8 mouse cellular contexts compared by ENCODE assay signal in the genomic region with DNA sequence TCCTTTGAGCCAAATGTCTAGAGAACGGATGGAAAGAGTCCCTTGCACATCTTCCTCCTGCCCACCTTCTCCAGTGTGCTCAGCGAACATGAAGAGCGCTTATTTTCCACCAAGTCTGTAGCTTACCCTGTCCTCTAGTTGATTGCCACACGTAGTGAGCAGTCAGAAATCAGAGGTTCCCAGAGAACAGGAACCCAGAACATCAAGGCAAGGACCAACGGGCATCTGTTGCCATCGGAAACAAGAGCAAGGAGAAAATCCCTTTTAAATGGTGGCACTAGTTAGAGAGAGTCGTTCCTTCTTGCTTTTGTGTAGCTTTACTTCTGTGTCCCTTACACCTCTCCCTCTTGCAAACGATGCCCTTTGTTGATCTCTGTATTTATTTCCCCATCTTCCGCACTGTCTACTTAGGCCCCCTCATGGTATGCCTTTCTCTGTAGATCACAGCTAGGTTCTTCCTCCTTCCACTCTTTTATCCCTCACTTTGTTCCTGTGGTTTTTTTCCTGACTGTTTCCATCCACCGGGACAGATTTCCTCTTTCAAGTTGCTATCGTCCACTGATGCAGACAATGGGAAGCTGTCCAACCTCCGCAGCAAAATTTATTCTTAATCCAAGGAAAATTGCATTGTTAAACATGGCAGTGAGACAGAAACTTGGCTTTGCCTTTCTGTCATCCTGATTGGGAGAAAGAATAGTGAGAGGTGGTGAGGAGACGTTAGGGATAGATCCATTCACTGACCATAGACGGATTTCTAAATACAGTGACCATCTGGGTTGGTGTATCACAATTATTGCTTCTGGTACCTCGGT. TPM values are rescaled to one million over a fixed set of nuclear protein-coding genes. Genes with fewer than 3 reads are reported as not detected.
DNase-seq lines count a peak whose midpoint lies in the region; ATAC-seq and TF ChIP-seq lines count a peak whose summit lies in the region.

No protein-coding gene starts in this region.

- intact Hi-C loops in left cerebral cortex, adult 2 months (cut with DNase I): loop anchor here (2.0 to 5.0 kb wide), 2 partner anchors 43 to 181 kb away; a partner anchor contains a TSS
- intact Hi-C loops in left cerebral cortex, postnatal 25 days (cut with DNase I): no loop called here

- no peak for ATAC-seq in forebrain, embryonic 11.5 days (replicated peaks; ENCODE audit: low FRiP score)
- no peak for ATAC-seq in limb, embryonic 12.5 days (ENCODE audit: insufficient number of reproducible peaks, insufficient read depth, low FRiP score, low TSS enrichment, low read depth)
- ATAC-seq in stomach, embryonic 14.5 days (ENCODE audit: insufficient number of reproducible peaks, insufficient read depth, low FRiP score, low read depth): no peak

- peaks cover 24% of the 10 kb centered on the region for H3K4me1 ChIP-seq in forebrain, embryonic 11.5 days (replicated peaks; ENCODE audit: control insufficient read depth, insufficient read depth, low read length)
- peaks cover 40% of the 10 kb centered on the region for H3K4me1 ChIP-seq in limb, embryonic 12.5 days (replicated peaks)
- H3K4me1 ChIP-seq in stomach, embryonic 14.5 days (ENCODE audit: control insufficient read depth, insufficient read depth, low read length): peaks cover 29% of the 10 kb centered on the region

- H3K9ac ChIP-seq in forebrain, embryonic 11.5 days (ENCODE audit: low read length): no peak overlapping the region
- H3K9ac ChIP-seq in limb, embryonic 12.5 days (replicated peaks): 0 out of 2 replicates have a peak overlapping the region, but pooled peaks have one; percentile 91
- H3K9ac ChIP-seq in stomach, embryonic 14.5 days (replicated peaks; ENCODE audit: low read depth, low read length): 0 out of 2 replicates have a peak overlapping the region, but pooled peaks have one; percentile 34

- no peak overlapping the region for H3K27ac ChIP-seq in left cerebral cortex, adult 2 months
- no peak overlapping the region for H3K27ac ChIP-seq in forebrain, embryonic 11.5 days (ENCODE audit: low read depth, low read length)
- peak overlapping the region; percentile 87; the same call in 1 of the 2 replicates for H3K27ac ChIP-seq in limb, embryonic 12.5 days
- peak overlapping the region; percentile 70; the same call in 1 of the 2 replicates for H3K27ac ChIP-seq in stomach, embryonic 14.5 days (ENCODE audit: low read length)

- H3K4me2 ChIP-seq in forebrain, embryonic 11.5 days (ENCODE audit: low read depth, low read length, severe bottlenecking): peak overlapping the region; percentile 86
- peak overlapping the region; percentile 88 for H3K4me2 ChIP-seq in limb, embryonic 12.5 days
- H3K4me2 ChIP-seq in stomach, embryonic 14.5 days (replicated peaks; ENCODE audit: low read depth, low read length): peak overlapping the region; percentile 93

- DNase-seq in left cerebral cortex, adult 2 months (ENCODE audit: extremely low spot score in 1 of 2, low spot score in 2 of 2): no peak
- no peak for DNase-seq in left cerebral cortex, postnatal 25 days (ENCODE audit: low spot score in 2 of 2)
- no peak for DNase-seq in forebrain, embryonic 11.5 days (ENCODE audit: low spot score)
- no peak for DNase-seq in right cerebral cortex, postnatal 36 days (ENCODE audit: low spot score in 2 of 2)
- no peak for DNase-seq in adrenal gland, adult 2 months
- DNase-seq in layer of hippocampus, adult 9-10 months (ENCODE audit: low spot score): no peak

- H3K36me3 ChIP-seq in forebrain, embryonic 11.5 days (ENCODE audit: control insufficient read depth, insufficient read depth, low read length): no peaks in the 10 kb centered on the region
- H3K36me3 ChIP-seq in limb, embryonic 12.5 days: peaks cover 11% of the 10 kb centered on the region
- peaks cover 9% of the 10 kb centered on the region for H3K36me3 ChIP-seq in stomach, embryonic 14.5 days (ENCODE audit: control insufficient read depth, insufficient read depth, low read length)

- H3K4me3 ChIP-seq in left cerebral cortex, adult 2 months: peak overlapping the region; percentile 64
- peak overlapping the region; percentile 82; the same call in 1 of the 2 replicates for H3K4me3 ChIP-seq in forebrain, embryonic 11.5 days (ENCODE audit: low read depth, low read length)
- peak overlapping the region; percentile 85 for H3K4me3 ChIP-seq in limb, embryonic 12.5 days (replicated peaks)
- H3K4me3 ChIP-seq in stomach, embryonic 14.5 days (ENCODE audit: low read depth, low read length): peak overlapping the region; percentile 74

- 51% methylated on average over 15 of the region's 15 CpGs for WGBS in forebrain, embryonic 11.5 days
- 55% methylated on average over 15 of the region's 15 CpGs for WGBS in limb, embryonic 12.5 days
- 50% methylated on average over 15 of the region's 15 CpGs for WGBS in stomach, embryonic 14.5 days

- no peaks in the 10 kb centered on the region for H3K27me3 ChIP-seq in forebrain, embryonic 11.5 days (ENCODE audit: control insufficient read depth, insufficient read depth, low read length)
- H3K27me3 ChIP-seq in limb, embryonic 12.5 days: no peaks in the 10 kb centered on the region
- no peaks in the 10 kb centered on the region for H3K27me3 ChIP-seq in stomach, embryonic 14.5 days (ENCODE audit: control insufficient read depth, insufficient read depth, low read length)

- no peak for TF ChIP-seq CTCF in left cerebral cortex, adult 2 months (IDR thresholded peaks at IDR 0.05)

- H3K9me3 ChIP-seq in forebrain, embryonic 11.5 days (ENCODE audit: control insufficient read depth, low read length): no peaks in the 10 kb centered on the region
- H3K9me3 ChIP-seq in limb, embryonic 12.5 days: no peaks in the 10 kb centered on the region
- H3K9me3 ChIP-seq in stomach, embryonic 14.5 days (ENCODE audit: control insufficient read depth, low read depth, low read length): no peaks in the 10 kb centered on the region

RNA-seq across cellular contexts. Expression of a gene that starts 1.4 kb away (rescaled TPM):
- total RNA-seq in left cerebral cortex, adult 2 months (2021): 100 to 1,000 TPM; 113 to 123 TPM
- total RNA-seq in left cerebral cortex, postnatal 25 days (2021): 100 to 1,000 TPM; 119 to 124 TPM
- polyA plus RNA-seq in forebrain, embryonic 11.5 days (2014; fragmentation: Nextera tagmentation; extraction: Ambion mirVana): 463 and 510 TPM in 2 replicates
- polyA plus RNA-seq in limb, embryonic 12.5 days (2016; fragmentation: Nextera tagmentation; extraction: Ambion mirVana): 481 TPM in 2 replicates
- 429 and 454 TPM in 2 replicates for polyA plus RNA-seq in stomach, embryonic 14.5 days (2014; fragmentation: Nextera tagmentation; extraction: Ambion mirVana)
- 100 to 1,000 TPM; 224 to 239 TPM for total RNA-seq in adrenal gland, adult 2 months (2021)
- polyA plus RNA-seq in adrenal gland, adult 2 months (2012; rRNA removed): 247 and 261 TPM in 2 replicates

RNA-seq across cellular contexts. Expression of a gene that starts 1.5 kb away (rescaled TPM):
- total RNA-seq in left cerebral cortex, adult 2 months (2021): 10 to 100 TPM; 36.2 to 39.6 TPM
- 10 to 100 TPM; 30.1 to 30.3 TPM for total RNA-seq in left cerebral cortex, postnatal 25 days (2021)
- 24.2 and 25.9 TPM in 2 replicates for polyA plus RNA-seq in forebrain, embryonic 11.5 days (2014; fragmentation: Nextera tagmentation; extraction: Ambion mirVana)
- 20.2 and 20.3 TPM in 2 replicates for polyA plus RNA-seq in limb, embryonic 12.5 days (2016; fragmentation: Nextera tagmentation; extraction: Ambion mirVana)
- 18.2 and 20.6 TPM in 2 replicates for polyA plus RNA-seq in stomach, embryonic 14.5 days (2014; fragmentation: Nextera tagmentation; extraction: Ambion mirVana)
- total RNA-seq in adrenal gland, adult 2 months (2021): 10 to 100 TPM; 19.8 to 26.1 TPM
- polyA plus RNA-seq in adrenal gland, adult 2 months (2012; rRNA removed): 89.5 and 107 TPM in 2 replicates

RNA-seq across cellular contexts. Expression of a gene that starts 16.2 kb away (rescaled TPM):
- total RNA-seq in left cerebral cortex, adult 2 months (2021): 10 to 100 TPM; 47.7 to 57.6 TPM
- total RNA-seq in left cerebral cortex, postnatal 25 days (2021): 10 to 100 TPM; 46.5 to 48.8 TPM
- polyA plus RNA-seq in forebrain, embryonic 11.5 days (2014; fragmentation: Nextera tagmentation; extraction: Ambion mirVana): 13.5 and 14.0 TPM in 2 replicates
- polyA plus RNA-seq in limb, embryonic 12.5 days (2016; fragmentation: Nextera tagmentation; extraction: Ambion mirVana): 10.0 and 11.3 TPM in 2 replicates
- polyA plus RNA-seq in stomach, embryonic 14.5 days (2014; fragmentation: Nextera tagmentation; extraction: Ambion mirVana): 20.8 and 21.9 TPM in 2 replicates
- total RNA-seq in adrenal gland, adult 2 months (2021): 100 to 1,000 TPM; 183 to 265 TPM
- 61.6 and 66.4 TPM in 2 replicates for polyA plus RNA-seq in adrenal gland, adult 2 months (2012; rRNA removed)

RNA-seq across cellular contexts. Expression of a gene that starts 38.6 kb away (rescaled TPM):
- 100 to 1,000 TPM; 143 to 147 TPM for total RNA-seq in left cerebral cortex, adult 2 months (2021)
- 100 to 1,000 TPM; 105 to 121 TPM for total RNA-seq in left cerebral cortex, postnatal 25 days (2021)
- polyA plus RNA-seq in forebrain, embryonic 11.5 days (2014; fragmentation: Nextera tagmentation; extraction: Ambion mirVana): 3.4 and 4.9 TPM in 2 replicates
- polyA plus RNA-seq in limb, embryonic 12.5 days (2016; fragmentation: Nextera tagmentation; extraction: Ambion mirVana): 2.8 and 2.9 TPM in 2 replicates
- polyA plus RNA-seq in stomach, embryonic 14.5 days (2014; fragmentation: Nextera tagmentation; extraction: Ambion mirVana): 4.3 and 4.5 TPM in 2 replicates
- total RNA-seq in adrenal gland, adult 2 months (2021): 10 to 100 TPM; 30.6 to 51.2 TPM
- 73.0 and 85.8 TPM in 2 replicates for polyA plus RNA-seq in adrenal gland, adult 2 months (2012; rRNA removed)

RNA-seq across cellular contexts. Expression of a gene that starts 42.7 kb away (rescaled TPM):
- total RNA-seq in left cerebral cortex, adult 2 months (2021): 100 to 1,000 TPM; 114 to 117 TPM
- total RNA-seq in left cerebral cortex, postnatal 25 days (2021): 100 to 1,000 TPM; 111 to 118 TPM
- 1.8 and 1.9 TPM in 2 replicates for polyA plus RNA-seq in forebrain, embryonic 11.5 days (2014; fragmentation: Nextera tagmentation; extraction: Ambion mirVana)
- polyA plus RNA-seq in limb, embryonic 12.5 days (2016; fragmentation: Nextera tagmentation; extraction: Ambion mirVana): 2.2 and 2.7 TPM in 2 replicates
- polyA plus RNA-seq in stomach, embryonic 14.5 days (2014; fragmentation: Nextera tagmentation; extraction: Ambion mirVana): 1.9 and 2.5 TPM in 2 replicates
- total RNA-seq in adrenal gland, adult 2 months (2021): 10 to 100 TPM; 26.9 to 27.2 TPM
- polyA plus RNA-seq in adrenal gland, adult 2 months (2012; rRNA removed): 12.8 and 14.7 TPM in 2 replicates

Comparison
In these comparisons a context has a peak if more than half of its experiments do, and no peak if none do; other contexts are left out.
1. H3K27ac ChIP-seq: peak in limb, embryonic 12.5 days (single experiment) and stomach, embryonic 14.5 days (single experiment); none in left cerebral cortex, adult 2 months (single experiment) and forebrain, embryonic 11.5 days (single experiment).
2. Peak in every context shown above with its lines, with median percentiles within 50 percentile points of each other: H3K4me3 ChIP-seq and H3K4me2 ChIP-seq.